Mouse (Mus musculus) layer of hippocampus, adult 18-20 months (tissue): ENCODE measurements around the gene Pfdn6. TPM values are rescaled to one million over a fixed set of nuclear protein-coding genes. Genes with fewer than 3 reads are reported as not detected.

Experiments
- DNase-seq, 2 experiments: peaks; one replicate each; pipeline ENCODE4 v3.0.0; 2022; ENCODE audit warnings: low spot score in 2 of 2
- total RNA-seq, 2 experiments: library from RNA; stranded (reverse); gene quantifications; 2 replicates each; pipeline ENCODE4 v1.2.3; 2021

The Pfdn6 gene
- total RNA-seq, 2 experiments from 2014 or later = 94.9 to 95.8 TPM

DNA sequence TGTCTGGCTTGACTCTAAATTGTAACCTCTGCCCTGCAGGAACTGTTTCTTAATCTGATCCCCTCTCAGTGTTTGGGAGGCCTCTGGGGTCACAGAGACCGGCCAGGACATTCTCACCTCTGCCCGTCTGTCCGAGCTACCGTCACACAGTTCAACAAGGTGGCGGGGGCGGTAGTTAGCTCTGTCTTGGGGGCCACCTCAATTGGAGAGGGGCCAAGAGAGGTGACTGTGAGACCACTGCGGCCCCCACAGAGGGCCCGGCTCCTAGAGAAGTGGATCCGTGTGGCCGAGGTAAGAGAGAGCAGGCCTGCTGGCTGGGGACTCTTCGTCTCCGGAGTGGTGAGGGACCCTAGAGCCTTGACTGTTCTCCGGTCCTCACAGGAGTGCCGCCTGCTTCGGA is 7.2 kb downstream of the Pfdn6 start:
- no peak for DNase-seq

DNA sequence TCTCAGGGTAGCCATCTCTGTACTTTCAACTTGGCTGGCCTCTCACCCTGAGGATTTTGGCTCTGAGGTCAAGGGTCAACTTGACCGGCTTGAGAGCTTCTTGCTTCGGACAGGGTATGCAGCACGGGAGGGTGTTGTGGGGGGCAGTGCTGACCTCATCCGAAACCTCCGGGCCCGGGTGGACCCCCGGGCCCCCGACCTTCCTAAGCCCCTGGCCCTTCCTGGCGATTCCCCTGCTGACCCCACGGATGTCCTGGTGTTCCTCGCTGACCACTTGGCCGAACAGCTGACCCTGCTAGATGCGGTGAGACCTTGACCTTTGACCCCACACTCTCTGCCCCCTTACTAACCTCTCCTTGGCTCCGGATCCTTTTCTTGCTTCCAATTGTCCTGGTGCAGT is 7.7 kb downstream of the Pfdn6 start:
- no peak for DNase-seq

DNA sequence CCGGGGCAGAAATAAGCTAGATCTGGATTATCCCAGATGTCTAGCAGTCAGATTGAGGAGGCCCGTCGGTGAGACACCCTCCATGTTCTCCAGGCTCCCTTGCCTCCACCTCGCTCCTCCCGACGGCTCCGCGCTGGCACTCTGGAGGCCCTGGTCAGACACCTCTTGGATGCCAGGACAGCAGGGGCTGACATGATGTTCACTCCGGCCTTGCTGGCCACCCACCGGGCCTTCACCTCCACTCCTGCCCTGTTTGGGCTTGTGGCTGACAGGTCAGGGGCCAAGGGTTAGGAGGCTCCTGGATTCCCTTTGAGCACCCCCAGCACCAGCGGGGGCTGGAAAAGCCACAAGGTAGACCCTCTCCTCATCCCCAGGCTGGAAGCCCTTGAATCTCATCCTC is 8.2 kb downstream of the Pfdn6 start:
- DNase-seq = no peak

DNA sequence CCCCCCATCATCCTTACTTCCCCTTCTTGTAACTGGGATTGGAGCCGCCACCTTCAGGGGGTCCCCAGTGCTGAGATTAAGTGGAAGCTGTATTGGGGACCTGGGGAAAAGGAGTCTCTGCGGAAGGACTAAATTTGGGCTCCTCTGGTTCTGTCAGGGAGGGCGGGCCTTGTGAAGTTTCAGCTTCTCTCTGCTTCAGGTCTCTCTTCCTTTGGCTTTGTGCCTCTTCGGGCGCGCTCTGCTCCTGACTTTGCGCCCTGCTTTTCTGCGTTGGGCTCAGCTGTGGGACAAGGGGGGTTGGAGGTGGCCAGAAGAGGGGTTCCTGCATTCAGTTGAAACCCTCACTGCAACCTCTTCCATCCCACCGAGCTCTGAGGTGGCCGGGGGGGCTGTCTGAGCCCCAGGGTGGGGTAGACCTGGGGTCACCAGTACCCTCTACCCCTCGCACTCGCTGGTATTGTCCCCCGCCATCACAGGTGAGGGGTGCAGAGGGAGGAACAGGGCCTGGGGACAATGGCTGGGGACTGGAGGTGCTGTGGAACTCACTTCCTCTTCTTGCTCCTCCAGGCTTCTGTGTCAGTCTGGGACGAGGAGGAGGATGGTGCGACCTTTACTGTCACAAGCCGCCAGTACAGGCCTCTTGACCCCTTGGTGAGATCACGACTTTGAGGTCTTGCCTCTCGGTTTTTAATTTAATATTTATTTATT is 8.8 kb downstream of the Pfdn6 start:
- no peak for DNase-seq

DNA sequence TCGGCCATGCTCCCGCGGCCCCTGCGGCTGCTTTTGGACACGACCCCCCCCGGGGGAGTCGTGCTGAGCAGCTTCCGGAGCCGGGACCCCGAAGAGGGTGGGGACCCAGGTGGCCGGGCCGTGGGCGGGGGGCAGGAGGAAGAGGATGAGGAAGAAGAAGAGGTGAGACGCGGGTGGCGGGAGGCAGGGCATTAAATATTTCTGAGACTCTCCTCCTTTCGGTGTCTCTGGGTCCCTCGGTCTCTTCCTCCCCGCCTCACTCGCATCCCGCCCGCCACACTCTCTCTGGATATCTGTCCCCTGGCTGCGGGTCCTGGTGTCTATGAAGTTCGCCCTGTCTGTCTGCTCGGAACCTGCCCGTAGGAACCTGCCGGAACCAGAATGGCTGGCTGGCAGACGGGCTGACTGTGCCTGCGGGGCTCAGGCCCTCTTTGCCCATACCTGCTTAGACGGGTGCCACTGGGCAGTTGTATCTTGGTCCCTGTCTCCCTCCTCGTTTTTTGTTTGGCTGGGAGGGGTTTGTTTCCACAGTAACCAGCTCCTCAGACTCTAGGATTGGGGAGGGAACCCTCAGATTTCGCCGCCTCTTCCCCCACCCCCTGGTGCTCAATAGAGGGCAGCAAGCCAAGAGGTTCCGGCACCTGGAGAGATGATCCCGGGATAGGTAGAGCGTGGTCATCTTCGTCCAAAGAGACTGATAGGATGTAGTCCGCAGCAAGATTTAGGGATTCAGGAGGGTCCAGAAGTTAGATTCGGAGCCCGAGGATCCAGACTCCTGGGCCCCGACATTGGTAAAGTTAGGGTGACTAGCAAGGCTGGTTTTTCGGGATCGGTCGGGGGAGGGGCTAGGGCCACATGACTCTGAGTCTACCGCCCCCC is 9.6 kb downstream of the Pfdn6 start:
- DNase-seq = peak in 1 of 2 experiments; percentile 83

DNA sequence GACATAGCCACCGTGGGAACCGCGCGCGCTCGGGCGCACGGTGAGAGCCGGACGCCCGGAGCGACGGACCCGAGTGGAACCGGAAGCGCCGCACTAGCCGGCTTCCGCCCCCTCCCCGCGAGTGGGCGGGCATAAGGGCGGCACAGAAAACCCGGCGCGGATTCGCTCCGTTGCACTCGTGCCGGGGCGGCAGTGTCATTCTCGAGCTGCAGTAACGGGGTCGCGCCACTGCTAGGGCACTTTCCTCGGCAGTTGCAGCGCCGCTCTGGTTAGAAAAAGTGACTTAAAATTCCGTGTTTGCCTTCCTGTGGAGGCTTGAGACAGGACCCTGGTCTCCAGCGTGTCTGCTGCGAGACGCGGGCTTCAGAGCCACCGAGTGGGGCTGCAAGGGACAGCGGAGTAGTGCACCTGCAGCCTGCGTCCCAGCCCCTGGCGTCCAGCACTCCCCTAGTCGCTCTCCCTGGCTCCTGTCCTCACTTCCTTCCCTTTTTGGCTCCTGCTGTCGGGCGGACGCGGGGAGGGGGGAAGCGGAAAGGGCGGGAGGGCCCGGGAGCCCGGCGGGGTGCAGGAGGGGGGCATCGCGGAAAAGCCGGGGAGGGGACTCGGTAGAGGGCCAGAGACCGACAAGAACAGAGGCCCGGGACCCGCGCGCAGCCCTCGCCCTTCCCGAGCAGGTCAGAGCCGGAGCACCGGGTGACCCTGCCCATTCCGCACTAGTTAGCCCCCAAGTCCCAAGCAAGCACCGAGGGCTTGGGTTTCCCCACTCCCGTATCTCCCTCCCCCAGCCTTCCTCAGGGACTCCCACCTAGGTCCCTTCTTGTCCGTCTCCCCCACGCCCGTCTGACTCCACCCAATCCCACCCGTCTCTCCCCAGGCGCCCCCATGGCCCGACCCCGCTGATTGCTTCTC is 10.5 kb downstream of the Pfdn6 start, which contains the start of gene Rgl2:
Gene Rgl2, plus strand, starts transcription at position 173 of the 909 bp plus-strand sequence.
- peak; percentile 91 to 94 for DNase-seq

DNA sequence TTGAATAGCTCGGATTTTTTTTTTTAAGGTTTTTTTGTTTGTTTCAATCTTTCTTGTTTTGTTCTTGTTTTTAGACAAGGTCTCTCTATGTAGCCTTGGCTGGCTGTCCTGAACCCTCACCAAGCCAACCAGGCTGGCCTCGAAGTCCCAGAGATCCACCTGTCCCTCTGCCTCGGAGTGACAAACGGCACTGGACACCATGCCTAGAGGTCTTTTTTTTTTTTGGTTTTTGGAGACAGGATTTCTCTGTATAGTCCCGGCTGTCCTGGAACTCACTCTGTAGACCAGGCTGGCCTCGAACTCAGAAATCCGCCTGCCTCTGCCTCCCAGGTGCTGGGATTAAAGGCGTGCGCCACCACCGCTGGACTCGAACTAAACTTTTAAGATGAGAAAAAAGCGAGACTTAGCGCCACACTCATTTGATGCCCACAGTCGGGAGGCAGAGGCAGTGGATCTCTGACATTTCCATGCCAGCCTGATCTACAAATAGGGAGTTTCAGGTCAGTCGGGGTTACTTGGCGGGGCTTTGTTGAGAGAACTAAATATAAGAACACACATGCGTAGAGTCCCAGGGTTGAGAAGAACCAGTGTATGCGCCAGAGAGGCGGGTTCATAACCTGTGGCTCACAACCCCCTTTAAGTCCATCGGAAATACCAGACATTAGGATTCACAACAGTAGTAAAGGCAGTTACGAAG is 11.7 kb downstream of the Pfdn6 start:
- no peak for DNase-seq

DNA sequence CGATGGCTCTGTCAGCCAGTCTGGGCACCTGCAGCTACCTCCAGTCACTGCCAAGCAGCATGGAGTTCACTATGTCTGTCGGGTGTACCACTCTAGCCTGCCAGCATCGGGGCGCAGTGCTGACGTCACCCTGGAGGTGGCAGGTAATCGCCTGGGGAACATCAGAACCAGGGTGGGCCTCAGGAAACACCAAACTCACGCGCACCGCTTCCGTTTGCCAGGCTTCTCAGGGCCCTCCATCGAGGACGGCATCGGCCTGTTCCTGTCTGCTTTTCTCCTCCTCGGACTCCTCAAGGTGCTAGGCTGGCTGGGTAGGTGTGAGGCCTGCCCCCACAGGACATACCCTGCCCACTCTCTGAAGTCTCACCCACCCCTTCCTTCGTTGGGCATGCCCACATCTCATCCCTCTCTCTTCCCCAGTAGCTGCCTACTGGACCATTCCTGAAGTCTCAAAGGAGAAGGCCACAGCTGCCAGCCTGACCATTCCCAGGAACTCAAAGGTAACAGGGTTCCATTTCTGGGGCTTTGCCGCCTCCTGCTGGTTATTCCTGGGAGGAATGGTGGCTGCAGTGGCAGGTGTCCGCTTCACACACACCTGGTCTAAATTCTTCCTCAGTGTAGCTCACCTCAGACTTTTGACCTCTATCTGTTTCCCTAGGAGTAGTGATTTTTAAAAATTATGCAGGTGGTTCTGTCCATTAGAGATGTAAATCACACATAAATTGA is 13.8 kb downstream of the Pfdn6 start:
- DNase-seq = no peak

DNA sequence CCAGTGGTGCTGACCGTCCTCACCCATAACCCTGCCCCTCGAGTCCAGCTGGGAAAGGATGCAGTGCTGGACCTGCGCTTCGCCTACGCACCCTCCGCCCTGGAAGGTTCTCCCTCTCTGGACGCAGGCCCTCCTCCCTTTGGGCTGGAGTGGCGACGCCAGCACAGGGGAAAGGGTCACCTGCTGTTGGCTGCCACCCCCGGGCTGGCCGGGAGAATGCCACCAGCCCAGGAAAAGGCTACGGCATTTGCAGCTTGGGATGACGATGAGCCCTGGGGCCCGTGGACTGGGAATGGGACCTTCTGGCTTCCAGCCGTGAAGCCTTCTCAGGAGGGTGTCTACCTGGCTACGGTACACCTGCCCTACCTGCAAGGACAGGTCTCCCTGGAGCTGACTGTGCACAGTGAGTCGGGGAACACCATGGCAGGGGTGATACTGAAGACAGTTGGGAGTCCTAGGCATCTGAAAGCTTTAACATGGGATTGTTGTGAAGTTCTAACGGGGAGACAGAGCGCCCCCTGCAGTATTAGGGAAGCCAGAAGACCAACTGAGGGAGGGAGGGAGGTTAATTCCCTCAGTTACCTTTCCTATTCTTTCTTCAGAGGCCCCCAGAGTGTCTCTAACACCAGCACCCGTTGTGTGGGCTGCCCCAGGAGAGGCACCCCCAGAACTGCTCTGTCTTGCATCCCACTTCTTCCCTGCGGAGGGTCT is 14.6 kb downstream of the Pfdn6 start:
- DNase-seq = no peak

DNA sequence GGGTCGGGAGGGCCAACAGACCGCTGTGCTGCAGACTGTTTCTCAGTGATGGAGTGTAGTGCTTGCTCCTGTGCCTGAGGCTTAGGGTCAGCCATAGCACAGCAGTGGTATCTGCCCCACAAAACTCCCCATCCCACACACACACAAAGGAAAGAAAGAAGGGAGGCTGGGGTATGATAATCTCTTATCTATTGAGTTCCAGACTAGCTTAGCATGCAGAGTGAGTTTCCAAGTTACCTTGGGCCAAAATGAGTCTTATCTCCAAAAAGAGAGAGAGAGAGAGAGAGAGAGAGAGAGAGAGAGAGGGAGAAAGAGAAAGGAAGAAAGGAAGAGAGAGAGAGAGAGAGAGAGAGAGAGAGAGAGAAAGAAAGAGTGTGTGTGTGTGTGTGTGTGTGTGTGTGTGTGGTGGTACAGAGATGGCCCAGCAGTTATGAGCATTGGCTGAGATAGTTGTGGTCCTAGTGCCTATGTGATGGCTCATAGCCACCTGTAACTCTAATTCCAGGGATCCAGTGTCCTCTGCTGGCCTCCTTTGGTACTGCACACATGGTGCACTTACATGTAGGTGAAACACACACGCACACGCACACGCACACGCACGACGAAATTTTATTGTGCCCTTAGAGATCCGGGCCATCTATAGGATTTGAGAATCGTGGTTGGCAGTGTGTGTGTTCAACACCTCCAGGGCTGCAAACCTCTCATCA is 15.4 kb downstream of the Pfdn6 start:
- no peak for DNase-seq

DNA sequence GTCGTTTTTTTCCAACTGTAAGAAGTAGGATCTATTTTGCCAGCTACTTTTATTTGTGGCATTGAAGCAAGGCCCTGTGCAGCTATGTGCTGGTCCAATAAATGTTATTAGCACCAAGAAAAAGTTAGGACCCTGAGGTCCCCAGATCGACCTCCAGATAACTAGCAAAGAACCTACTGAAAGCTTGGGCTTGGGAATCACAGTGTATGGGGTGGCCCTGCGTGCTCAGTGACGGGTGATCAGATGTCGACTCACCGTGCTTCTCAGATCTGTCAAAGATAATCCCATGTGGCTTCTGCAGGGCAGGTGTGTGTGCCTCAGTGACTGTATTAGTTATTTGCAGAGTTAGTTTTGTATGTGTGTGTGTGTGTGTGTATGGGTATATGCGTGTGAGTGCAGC is 18.8 kb downstream of the Pfdn6 start:
- no peak for DNase-seq

DNA sequence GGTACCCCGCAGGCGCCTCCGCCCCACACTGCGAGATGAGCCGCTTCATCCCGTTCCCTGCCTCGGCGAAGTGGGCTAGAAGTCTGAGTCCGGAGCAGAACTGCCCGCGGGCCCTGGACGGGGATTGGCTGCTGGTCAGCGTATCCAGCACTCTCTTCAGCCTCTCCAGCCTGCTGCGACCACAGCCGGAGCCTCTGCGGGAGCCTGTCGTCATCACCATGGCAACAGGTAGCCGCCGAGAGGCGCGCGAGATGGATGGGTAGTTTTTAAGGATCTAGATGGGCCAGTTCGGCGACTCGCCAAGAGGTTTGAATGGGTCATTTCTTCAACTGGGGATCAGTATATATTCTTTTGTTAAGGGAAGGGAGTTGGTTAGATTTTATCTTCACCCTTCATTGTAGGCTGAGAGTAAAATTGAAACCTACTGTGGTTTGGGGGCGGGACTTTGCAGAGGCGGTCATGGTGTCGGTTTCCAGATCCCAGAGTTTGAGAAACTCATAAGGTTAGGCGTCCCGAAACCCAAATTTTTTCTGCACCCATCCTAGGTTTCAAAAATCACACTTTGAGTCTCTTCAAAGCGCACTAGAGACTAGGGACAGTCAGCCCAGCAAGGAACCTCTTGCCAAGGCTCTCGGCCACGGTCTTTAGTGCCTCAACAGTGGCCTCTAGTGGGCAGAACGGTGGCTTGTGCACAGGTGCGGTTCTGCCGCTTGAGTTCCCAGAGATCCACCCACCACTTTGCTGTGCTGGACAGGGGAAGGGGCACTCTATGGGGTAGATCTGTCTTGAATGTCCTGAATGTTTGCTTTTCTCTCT is 19.7 kb downstream of the Pfdn6 start:
- peak in 1 of 2 experiments; percentile 88 for DNase-seq

DNA sequence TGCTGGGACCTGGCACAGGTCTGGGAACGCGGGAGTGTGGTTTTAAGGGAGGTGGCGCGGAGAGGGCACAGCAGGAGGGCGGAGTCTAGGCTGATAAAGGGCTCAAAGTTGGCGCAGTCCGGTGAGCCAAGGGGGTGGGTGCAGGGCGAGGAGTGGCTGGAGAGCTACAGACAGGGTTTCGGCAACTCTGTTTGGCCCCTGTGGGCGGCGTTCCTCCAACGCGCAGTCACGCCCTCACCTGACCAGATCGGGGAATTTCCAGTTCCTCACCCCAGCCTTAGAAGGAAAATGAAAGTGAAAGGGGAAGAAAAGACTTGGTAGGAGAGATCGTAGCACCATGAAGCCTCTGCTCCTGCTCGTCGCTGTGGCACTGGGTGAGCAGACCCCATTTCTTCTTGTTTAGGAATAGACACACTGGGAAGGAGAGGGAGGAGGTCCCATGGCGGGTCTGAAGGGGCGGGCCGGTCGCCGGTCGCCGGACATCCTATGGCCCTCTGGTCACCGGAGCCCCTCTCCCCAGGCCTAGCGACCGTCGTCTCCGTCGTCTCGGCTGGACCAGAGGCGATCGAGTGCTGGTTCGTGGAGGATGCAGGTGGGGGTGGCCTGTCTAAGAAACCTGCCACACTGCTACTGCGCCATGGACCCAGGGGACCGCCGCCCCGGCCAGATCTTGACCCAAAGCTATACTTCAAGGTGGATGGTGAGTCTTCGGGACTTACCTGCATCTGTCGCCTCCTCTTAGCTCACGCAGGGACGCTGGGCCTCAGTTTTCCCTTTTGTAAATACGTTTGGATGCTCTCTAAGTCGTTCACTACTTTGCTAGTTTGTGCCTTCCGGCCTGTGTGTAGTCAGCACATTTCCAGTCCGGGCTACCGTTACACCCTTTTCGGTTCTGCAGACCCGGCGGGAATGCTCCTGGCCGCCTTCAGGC is 20.5 kb downstream of the Pfdn6 start:
- DNase-seq = peak in 1 of 2 experiments; percentile 54

DNA sequence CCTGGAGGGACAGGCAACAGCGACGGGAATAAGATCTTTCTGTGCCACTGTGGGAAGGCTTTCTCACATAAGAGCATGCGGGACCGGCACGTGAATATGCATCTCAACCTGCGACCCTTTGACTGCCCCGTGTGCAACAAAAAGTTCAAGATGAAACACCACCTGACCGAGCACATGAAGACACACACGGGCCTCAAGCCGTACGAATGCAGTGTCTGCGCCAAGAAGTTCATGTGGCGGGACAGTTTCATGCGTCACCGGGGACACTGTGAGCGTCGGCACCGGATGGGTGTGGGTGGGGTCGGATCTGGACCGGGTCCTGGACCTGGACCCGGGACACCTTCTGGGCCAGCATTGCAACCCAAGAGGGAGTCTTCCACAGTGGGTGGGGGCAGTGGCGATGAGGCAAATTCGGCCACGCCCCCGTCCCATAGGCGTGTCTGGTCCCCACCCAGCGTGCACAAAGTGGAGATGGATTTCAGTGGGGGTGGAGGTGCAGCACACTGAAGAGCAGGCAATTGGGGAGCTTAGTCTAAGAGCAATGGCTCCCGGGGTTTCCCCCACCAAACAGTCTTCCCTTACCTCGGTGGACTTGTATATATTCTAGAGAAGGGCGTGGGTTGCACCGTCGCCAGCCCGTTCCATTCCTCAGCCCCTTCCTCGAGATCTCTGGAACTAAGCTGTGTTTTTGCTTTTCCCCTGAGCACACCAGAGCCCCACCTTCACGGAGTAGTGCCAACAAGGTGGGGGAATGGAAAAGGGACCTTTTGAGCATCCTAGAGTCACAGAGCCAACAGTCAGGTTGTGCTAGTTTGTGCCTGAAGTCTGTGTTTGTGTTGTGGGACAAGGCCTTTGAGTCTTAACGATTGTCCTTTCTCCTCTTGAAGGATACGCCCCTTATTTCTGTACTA is 21.6 kb downstream of the Pfdn6 start:
- DNase-seq = no peak

DNA sequence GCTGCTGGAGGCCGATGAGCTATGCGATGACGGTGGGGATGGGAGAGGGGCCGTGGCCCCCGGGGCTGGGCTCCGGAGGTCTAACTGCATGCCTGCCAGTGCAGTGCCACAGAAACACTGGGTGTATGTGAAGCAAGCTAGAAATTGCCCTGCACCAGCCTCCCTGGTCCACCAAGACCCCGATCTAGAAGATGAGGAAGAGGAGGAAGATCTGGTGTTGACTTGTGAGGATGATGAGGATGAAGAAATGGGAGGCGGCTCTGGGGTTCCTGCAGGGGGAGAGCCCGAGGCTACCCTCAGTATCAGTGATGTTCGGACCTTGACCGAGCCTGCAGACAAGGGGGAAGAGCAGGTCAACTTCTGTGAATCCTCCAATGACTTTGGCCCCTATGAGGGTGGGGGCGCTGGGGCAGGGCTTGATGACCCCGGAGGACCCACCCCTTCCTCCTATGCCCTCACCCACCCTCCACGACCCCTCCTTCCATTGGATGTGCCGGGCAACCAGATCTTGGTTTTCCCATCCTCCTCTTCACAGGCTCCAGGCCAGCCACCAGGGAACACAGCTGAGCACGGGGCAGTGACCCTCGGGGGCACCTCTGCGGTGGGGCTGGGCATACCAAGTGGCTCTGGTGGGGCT is 22.4 kb downstream of the Pfdn6 start:
- no peak for DNase-seq
